Mouse (Mus musculus) adrenal gland, postnatal 4 days (tissue): Measurements from ENCODE around the gene Gm21854. TPM values are rescaled to one million over a fixed set of nuclear protein-coding genes. Genes with fewer than 3 reads are reported as not detected.
"Not testable (repeated sequence)": the region's sequence is repeated elsewhere in the genome, so short reads cannot be mapped to it uniquely, and the experiment has no call there.

Experiments used
- DNase-seq, 2 experiments: peaks; one replicate each; pipeline ENCODE4 v3.0.0; 2021 to 2022; ENCODE audit warnings: low spot score in 2 of 2, mixed read lengths in 2 of 2
- long read RNA-seq, 2 experiments: library from polyadenylated mRNA; stranded (forward); transcript quantifications; one replicate each; pipeline ENCODE4 v2.0.0; 2021
- total RNA-seq, 2 experiments: library from RNA; stranded (reverse); gene quantifications; 2 replicates each; pipeline ENCODE4 v1.2.3; 2021

The Gm21854 gene
- total RNA-seq: not detected
- long read RNA-seq, experiment 1: 0 reads
- long read RNA-seq, experiment 2: 0 reads

- DNase-seq: not testable (repeated sequence)
Measured at GRCm38 (mm10) chrY:5656686-5657085, at the start of gene Gm21854. Gm21854 (plus strand) TSS chrY:5656986.

Other genes with a start within 250 kb of the Gm21854 start
- gene Gm20914, start 69.0 kb downstream of the Gm21854 start, total RNA-seq: not detected
- not detected for gene Gm28171, start 136.4 kb downstream of the Gm21854 start, total RNA-seq